Mouse (Mus musculus) cortical plate, adult 2 months (tissue): ENCODE data around the gene Siae.

ENCODE experiments used
- CTCF ChIP-seq: fragments of 200-500 bp; IDR thresholded peaks from 2 replicates; pipeline ENCODE4 v1.5.1; 2011; ENCODE audit warnings: mild to moderate bottlenecking, control low read depth, low read length; ENCODE audit not compliant: insufficient read depth; ENCODE audit errors: extremely low read depth
- POLR2A ChIP-seq: fragments of 200-500 bp; IDR thresholded peaks from 2 replicates; pipeline ENCODE4 v1.6.1; 2011; ENCODE audit warnings: mild to moderate bottlenecking, low read length, control low read depth; ENCODE audit not compliant: insufficient read depth; ENCODE audit errors: extremely low read depth

GRCm38 (mm10) chr9:37592633-37593032 lies 37.1 kb downstream of the Siae start:
- TF ChIP-seq CTCF (no peak), POLR2A (no peak)
